In the genomic region with DNA sequence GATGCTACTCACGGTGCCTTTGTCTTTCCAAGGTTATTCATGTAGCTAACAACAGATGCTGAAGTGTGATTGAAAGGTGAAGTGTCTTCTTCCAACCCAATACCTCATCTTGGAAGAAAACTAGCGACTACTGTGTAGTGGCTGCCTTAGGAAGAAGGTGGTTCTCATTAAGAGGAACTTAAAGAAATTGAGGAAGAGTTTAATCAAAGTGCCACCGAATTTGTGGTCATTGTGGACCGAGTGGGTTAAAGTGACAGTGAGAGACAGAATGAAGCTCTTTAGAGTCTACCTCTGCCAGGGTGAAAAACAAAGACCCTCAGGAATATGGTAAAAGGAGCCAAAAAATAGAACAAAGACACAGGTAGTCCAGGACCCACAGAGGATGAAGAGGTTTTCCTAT, we compare ENCODE assay signal across 21 mouse cellular contexts. TPM values are rescaled to one million over a fixed set of nuclear protein-coding genes. Genes with fewer than 3 reads are reported as not detected.
DNase-seq lines count a peak whose midpoint lies in the region; ATAC-seq and TF ChIP-seq lines count a peak whose summit lies in the region.
"Had no signal": no experiment of that assay in that cellular context is flagged by ENCODE, and none has a peak within 500 bp of the region (broad histone marks: within the 10 kb centered on the region; RNA-seq: fewer than 3 reads in every experiment).

No protein-coding gene starts in this region.

- DNase-seq in heart, postnatal 0 days (ENCODE audit: low spot score) = no peak
- DNase-seq in heart, adult 8-10 months (ENCODE audit: low spot score) = no peak
- DNase-seq in ovary, postnatal 10 days (ENCODE audit: low spot score) = no peak
- DNase-seq in kidney, postnatal 4 days = no peak
- no peak for DNase-seq in gastrocnemius, postnatal 14 days
- DNase-seq: adrenal gland, adult 2 months; adrenal gland, postnatal 10 days; adrenal gland, postnatal 25 days; cerebellum, adult 11-12 months; cerebellum, adult 2 months; cerebellum, adult 9-11 months; cerebellum, postnatal 14 days; cerebellum, postnatal 36 days; forebrain, postnatal 0 days had no signal

- WGBS in heart, postnatal 0 days = 76% methylated on average over 4 of the region's 4 CpGs
- WGBS in macrophage (ENCODE audit: missing documents) = 26% methylated on average over 4 of the region's 4 CpGs

- 0 out of 2 replicates have a peak overlapping the region, but pooled peaks have one; percentile 12 for H3K27ac ChIP-seq in heart, postnatal 0 days (ENCODE audit: low read depth)
- peak overlapping the region; percentile 87 for H3K27ac ChIP-seq in macrophage
- H3K27ac ChIP-seq: embryonic facial prominence, embryonic 10.5 days; embryonic facial prominence, embryonic 12.5 days; forebrain, embryonic 13.5 days; forebrain, embryonic 15.5 days had no signal

- no peaks in the 10 kb centered on the region for H3K79me2 ChIP-seq in macrophage (ENCODE audit: inconsistent target)

- no peak for ATAC-seq in heart, postnatal 0 days (ENCODE audit: insufficient read depth, low read depth)
- peak; percentile 82 for ATAC-seq in granulocyte monocyte progenitor cell, adult 5-6 weeks (replicated peaks; ENCODE audit: poor library complexity, severe bottlenecking)
- ATAC-seq in megakaryocyte progenitor cell, adult 5-6 weeks (replicated peaks; ENCODE audit: poor library complexity) = peak; percentile 74
- ATAC-seq: forebrain, embryonic 13.5 days; forebrain, embryonic 15.5 days; forebrain, postnatal 0 days had no signal

- intact Hi-C loops in gastrocnemius, postnatal 14 days (cut with DNase I; ENCODE audit: low total_unique reads) = no loop called here

- H3K36me3 ChIP-seq in heart, postnatal 0 days (replicated peaks; ENCODE audit: control insufficient read depth, insufficient read depth, low read length) = no peaks in the 10 kb centered on the region; the same call in 1 of the 2 replicates
- H3K36me3 ChIP-seq in macrophage (ENCODE audit: inconsistent target) = no peaks in the 10 kb centered on the region
- H3K36me3 ChIP-seq: embryonic facial prominence, embryonic 12.5 days; forebrain, embryonic 15.5 days had no signal

- 0 out of 2 replicates have a peak, but pooled peaks cover 3% of the 10 kb centered on the region for H3K9me3 ChIP-seq in heart, postnatal 0 days (replicated peaks; ENCODE audit: control insufficient read depth, low read length)
- H3K9me3 ChIP-seq: embryonic facial prominence, embryonic 12.5 days; forebrain, embryonic 13.5 days; forebrain, embryonic 15.5 days had no signal

- H3K4me1 ChIP-seq in heart, postnatal 0 days (ENCODE audit: control insufficient read depth, insufficient read depth) = peaks cover 12% of the 10 kb centered on the region
- H3K4me1 ChIP-seq: embryonic facial prominence, embryonic 10.5 days; embryonic facial prominence, embryonic 12.5 days; forebrain, embryonic 13.5 days; forebrain, embryonic 15.5 days had no signal

- no peak for TF ChIP-seq EP300 in heart, postnatal 0 days (IDR thresholded peaks at IDR 0.05; ENCODE audit: low read depth)

- no peak overlapping the region for H3K9ac ChIP-seq in heart, postnatal 0 days (replicated peaks; ENCODE audit: low read depth, low read length)
- H3K9ac ChIP-seq: embryonic facial prominence, embryonic 12.5 days; forebrain, embryonic 13.5 days; forebrain, embryonic 15.5 days; forebrain, postnatal 0 days had no signal

- no peaks in the 10 kb centered on the region for H3K27me3 ChIP-seq in heart, postnatal 0 days (ENCODE audit: control insufficient read depth, insufficient read depth, low read length)
- H3K27me3 ChIP-seq: embryonic facial prominence, embryonic 12.5 days; forebrain, embryonic 13.5 days; forebrain, embryonic 15.5 days had no signal

- H3K4me3 ChIP-seq in heart, postnatal 0 days (ENCODE audit: low read depth, low read length) = no peak overlapping the region
- H3K4me3 ChIP-seq in macrophage (ENCODE audit: inconsistent target) = no peak overlapping the region
- H3K4me3 ChIP-seq: embryonic facial prominence, embryonic 10.5 days; embryonic facial prominence, embryonic 12.5 days; forebrain, embryonic 13.5 days; forebrain, embryonic 15.5 days had no signal

- no peak overlapping the region for H3K4me2 ChIP-seq in heart, postnatal 0 days (ENCODE audit: low read depth, low read length)
- H3K4me2 ChIP-seq: embryonic facial prominence, embryonic 12.5 days; forebrain, embryonic 13.5 days; forebrain, embryonic 15.5 days had no signal

- TF ChIP-seq CTCF in heart, postnatal 0 days (IDR thresholded peaks at IDR 0.05; ENCODE audit: low read depth) = no peak

RNA-seq across cellular contexts. Expression of gene Rbms1, which starts 15.2 kb away (rescaled TPM):
- 56.2 and 84.1 TPM in 2 replicates for total RNA-seq in heart, postnatal 0 days (2014; rRNA removed; ENCODE audit: low replicate concordance)
- polyA plus RNA-seq in heart, postnatal 0 days (2015; fragmentation: Nextera tagmentation; extraction: Ambion mirVana) = 52.8 and 55.6 TPM in 2 replicates
- 10 to 100 TPM; 32.4 to 42.9 (median 38.5) TPM for total RNA-seq in heart, adult 8-10 months (2022)
- 22.6 and 30.9 TPM in 2 replicates for total RNA-seq in granulocyte monocyte progenitor cell, adult 5-6 weeks (2014; fragmentation: Nextera tagmentation)
- total RNA-seq in granulocyte monocyte progenitor cell, adult 5-6 weeks (2017) = 23.4 and 27.5 TPM in 2 replicates
- 100 to 1,000 TPM; 143 to 390 (median 200) TPM for total RNA-seq in macrophage (2018; cell fraction: chromatin; rRNA removed)
- 100 to 1,000 TPM; 101 to 220 (median 132) TPM for total RNA-seq in macrophage (2018; cell fraction: cytosol; rRNA removed)
- total RNA-seq in macrophage (2018; cell fraction: nucleus; rRNA removed) = 100 to 1,000 TPM; 161 to 450 (median 222) TPM
- 83.2 to 170 TPM (median 149 TPM) in 3 replicates for polyA plus RNA-seq in macrophage (2018)
- 29.3 and 31.5 TPM in 2 replicates for total RNA-seq in megakaryocyte progenitor cell, adult 5-6 weeks (2015)
- total RNA-seq in megakaryocyte progenitor cell, adult 5-6 weeks (2017) = 24.5 and 28.2 TPM in 2 replicates
- total RNA-seq in gastrocnemius, postnatal 14 days (2021) = 10 to 100 TPM; 29.0 to 34.5 TPM
